Mouse (Mus musculus) small intestine, adult 2 months (tissue): Measurements from ENCODE around the gene Musk.

Experiments used
- CTCF ChIP-seq: fragments of 200-500 bp; IDR thresholded peaks from 2 replicates; pipeline ENCODE4 v1.5.1; 2012; ENCODE audit warnings: low read depth, mild to moderate bottlenecking, control low read depth, inconsistent platforms, low read length, moderate library complexity, mixed read lengths; ENCODE audit not compliant: insufficient replicate concordance, insufficient read length; ENCODE audit errors: extremely low read depth
- POLR2A ChIP-seq: fragments of 200-500 bp; IDR thresholded peaks from 2 replicates; pipeline ENCODE4 v1.6.1; 2012; ENCODE audit warnings: low read depth, mild to moderate bottlenecking, control low read depth, inconsistent platforms, low read length, moderate library complexity

DNA sequence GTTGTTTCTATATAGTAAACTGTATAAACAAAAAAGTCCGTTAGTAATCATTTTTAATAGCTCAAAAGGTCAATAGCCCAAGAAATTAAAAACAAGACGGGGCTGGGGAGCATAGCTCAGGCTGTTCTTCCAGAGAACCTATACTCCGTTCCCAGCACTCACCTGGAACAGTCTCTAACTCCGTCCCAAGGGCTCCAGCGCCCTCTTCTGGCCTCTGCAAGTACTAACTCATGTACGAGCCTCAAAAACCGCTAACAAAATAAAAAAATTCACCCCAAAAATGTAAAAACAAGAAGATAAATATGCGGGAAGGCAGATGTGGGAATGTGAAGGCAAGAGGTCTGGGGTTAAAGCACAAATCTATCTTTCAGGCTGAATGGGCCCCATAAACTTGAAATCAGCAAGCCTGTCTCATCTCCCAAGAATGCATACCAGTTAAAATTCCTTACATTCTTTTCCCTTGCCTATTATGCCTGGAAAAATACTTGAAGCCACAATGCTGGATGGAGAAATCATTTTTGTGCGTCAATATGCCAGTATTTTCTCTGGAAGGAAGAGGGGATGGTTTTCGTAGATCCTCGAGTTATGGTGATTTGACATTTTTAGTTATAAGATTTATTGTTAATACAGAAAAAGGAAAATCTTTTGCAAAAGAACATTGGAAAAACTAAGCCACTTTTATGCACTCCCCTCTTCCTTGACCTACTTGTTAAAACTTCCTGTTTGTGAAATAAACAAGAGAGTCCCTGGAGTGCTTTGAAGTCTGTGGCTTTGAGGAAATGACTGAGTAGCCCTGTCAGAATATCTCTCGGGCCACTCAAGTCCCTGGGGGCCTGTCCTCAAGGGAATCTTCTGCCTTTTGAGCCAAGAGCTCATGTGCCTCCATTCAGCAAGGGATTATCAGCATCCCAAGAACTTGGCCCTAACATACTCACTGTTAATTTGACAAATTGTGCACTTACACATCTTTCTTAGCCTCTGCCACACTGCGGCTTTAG, 127.7 kb downstream of the Musk start:
- TF ChIP-seq CTCF = no peak
- no peak for TF ChIP-seq POLR2A
